Mouse (Mus musculus): ENCODE results near the gene Fgfr2. TPM values are rescaled to one million over a fixed set of nuclear protein-coding genes. Genes with fewer than 3 reads are reported as not detected.

Fgfr2 gene
- polyA plus RNA-seq, 3 experiments from 2014 or later = 0.27 TPM; not detected in 2

DNA sequence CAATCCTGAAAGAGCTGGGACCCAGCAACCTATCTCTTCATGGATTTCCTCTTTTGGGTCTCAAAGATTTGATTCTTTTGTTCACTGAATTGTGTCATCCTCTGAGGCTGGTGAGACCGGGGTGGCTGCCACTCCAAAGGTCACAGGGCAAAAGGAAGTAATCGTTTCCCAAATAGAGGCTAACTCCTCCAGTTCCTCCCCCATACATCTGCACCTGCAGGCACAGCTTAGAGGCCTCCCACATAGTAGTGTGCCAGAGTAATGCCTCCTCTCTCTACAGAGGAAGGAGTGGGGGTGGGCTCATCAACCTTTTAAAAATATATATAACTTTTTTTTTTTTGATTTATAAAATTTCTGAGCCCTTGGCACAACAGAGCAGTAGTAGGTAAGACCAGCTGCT, 3001.6 kb downstream of the Fgfr2 start:
- ATAC-seq = no peak

DNA sequence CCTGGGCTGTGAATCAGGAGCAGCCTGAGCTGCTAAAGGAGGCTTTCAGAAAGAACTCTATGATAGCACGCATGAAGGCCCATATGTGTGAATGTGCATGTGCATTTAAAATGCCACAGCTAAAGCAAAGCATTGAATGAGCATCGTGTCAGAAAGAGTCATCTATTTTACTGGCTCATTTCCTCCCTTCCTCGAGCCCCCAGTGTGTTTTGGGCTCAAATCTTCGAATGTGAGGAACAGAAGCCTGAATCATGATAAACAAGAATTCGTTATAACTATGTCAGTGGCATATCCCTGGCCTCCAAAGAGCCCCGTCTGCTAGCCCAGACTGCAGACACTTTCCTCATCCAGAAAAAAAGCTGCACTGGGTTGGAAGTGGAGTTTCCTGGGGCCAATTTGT, 3003.7 kb downstream of the Fgfr2 start:
- ATAC-seq = no peak

DNA sequence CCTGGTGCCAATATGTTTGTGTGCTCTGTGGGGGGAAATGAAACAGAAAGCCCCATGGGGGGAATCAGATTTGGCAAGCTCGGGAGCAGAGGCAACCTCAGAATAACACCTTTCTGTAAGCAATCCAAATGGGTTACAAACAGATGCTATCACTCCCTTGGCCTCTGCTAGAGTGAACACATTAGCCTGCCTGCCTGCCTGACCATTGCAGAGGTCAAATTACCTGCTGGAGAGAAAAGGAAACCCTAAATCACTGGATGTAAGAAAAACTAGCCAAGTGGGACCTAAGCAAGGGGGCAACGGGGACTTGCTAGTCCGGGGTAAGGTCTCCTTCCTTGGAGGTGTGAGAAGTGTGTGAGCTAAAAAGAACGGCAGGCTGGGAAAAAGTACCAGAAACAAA, 3004.4 kb downstream of the Fgfr2 start:
- ATAC-seq = no peak

DNA sequence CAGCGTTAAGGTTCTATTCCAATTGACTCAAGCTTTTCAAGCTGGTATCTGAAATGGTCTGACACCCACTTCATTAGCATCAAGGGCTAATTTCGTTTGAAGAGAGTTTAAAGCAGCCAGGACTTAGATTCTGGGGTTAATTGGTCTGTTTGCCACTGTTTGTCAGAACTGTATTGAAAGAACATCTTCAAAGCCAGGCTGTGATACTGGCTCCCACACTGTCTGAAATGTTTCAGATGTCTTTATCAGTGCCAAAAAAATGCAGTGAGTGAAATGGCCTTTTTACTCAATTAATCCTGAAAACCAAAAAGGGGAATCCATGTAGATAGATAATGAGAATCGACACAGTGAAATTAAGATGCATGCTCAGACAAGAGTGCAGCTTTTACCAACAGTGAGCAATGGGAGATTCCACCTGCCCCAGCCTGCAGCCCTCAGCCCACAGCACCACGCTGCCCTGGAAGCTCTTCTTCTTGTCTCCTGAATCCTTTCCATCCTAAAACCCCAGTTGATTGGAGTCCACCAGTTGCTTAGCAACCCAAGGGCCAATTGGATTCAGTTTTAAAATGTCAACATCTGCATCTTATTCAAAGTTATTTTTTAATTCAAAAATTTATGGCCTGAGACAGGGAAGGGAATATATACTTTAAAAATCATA, 3005.6 kb downstream of the Fgfr2 start:
- ATAC-seq = no peak

DNA sequence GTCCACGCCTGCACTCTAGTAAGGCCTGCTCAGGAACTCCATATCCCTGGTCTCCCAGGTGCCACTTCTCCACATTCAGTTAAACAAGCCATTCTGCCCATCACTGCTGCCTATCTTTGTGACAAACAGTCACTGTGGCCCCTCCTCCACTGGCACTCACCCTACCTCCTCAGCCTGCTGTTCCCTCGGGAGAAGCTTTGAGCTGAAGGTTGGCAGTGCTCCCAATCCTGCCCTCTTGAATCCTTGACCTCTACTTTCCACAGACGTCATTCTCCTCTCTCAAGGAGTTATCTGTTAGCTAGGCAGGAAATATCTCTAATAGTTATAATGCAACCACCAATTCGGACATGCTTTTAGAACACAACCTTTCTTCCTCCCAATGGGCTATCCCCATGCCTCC, 3008.7 kb downstream of the Fgfr2 start:
- ATAC-seq = no peak

Other genes starting within 250 kb of the Fgfr2 start
- gene Zranb1, start 192.2 kb downstream of the Fgfr2 start, polyA plus RNA-seq (2017; shearing (Covaris generic)) = 10 to 100 TPM in 2 of 3 experiments, 1 to 10 TPM in 1; 8.2 to 14.0 (median 13.5) TPM
- 1 to 10 TPM; 3.1 to 9.1 (median 4.6) TPM for gene Ctbp2, start 1.0 kb upstream of the Fgfr2 start, polyA plus RNA-seq (2017; shearing (Covaris generic))

Measured in inflammation-experienced regulatory T-cells, adult 6 months (primary cell).